Mouse (Mus musculus) neural tube, embryonic 14.5 days (tissue): ENCODE results near the gene Sept9. TPM values are rescaled to one million over a fixed set of nuclear protein-coding genes. Genes with fewer than 3 reads are reported as not detected.

Experiments
- ATAC-seq: fragments of 200-750 bp; cut with Nextera tagmentation; 2 replicates; pipeline ENCODE4 v1.8.0; 2017; ENCODE audit warnings: low read depth, mild to moderate bottlenecking, moderate TSS enrichment, moderate library complexity
- H3K27ac ChIP-seq: fragments of 300-500 bp; sonication (generic); 2 replicates; pipeline ENCODE4 v1.5.1; 2014; ENCODE audit warnings: low read depth, mild to moderate bottlenecking, control low read depth, low read length, moderate library complexity, mixed read lengths
- H3K27me3 ChIP-seq: fragments of 300-500 bp; sonication (generic); 2 replicates; pipeline ENCODE4 v1.6.1; 2014; ENCODE audit warnings: low read length; ENCODE audit not compliant: control insufficient read depth, insufficient read depth
- H3K36me3 ChIP-seq: fragments of 300-500 bp; sonication (generic); 2 replicates; pipeline ENCODE4 v1.6.1; 2014; ENCODE audit warnings: low read length, mixed read lengths; ENCODE audit not compliant: control insufficient read depth, insufficient read depth
- H3K4me1 ChIP-seq: fragments of 300-500 bp; sonication (generic); 2 replicates; pipeline ENCODE4 v1.6.1; 2014; ENCODE audit warnings: low read length; ENCODE audit not compliant: control insufficient read depth, insufficient read depth
- H3K4me2 ChIP-seq: fragments of 300-500 bp; sonication (generic); 2 replicates; pipeline ENCODE4 v1.6.1; 2014; ENCODE audit warnings: mild to moderate bottlenecking, low read depth, low read length, control low read depth
- H3K4me3 ChIP-seq: fragments of 300-500 bp; sonication (generic); 2 replicates; pipeline ENCODE4 v1.5.1; 2014; ENCODE audit warnings: low read depth, low read length, control low read depth, mixed read lengths
- H3K9ac ChIP-seq: fragments of 300-500 bp; sonication (generic); replicated peaks from 2 replicates; pipeline ENCODE4 v1.6.1; 2014; ENCODE audit warnings: low read depth, mild to moderate bottlenecking, control low read depth, low read length, mixed read lengths
- H3K9me3 ChIP-seq: fragments of 300-500 bp; sonication (generic); 2 replicates; pipeline ENCODE4 v1.6.1; 2016; ENCODE audit warnings: low read length; ENCODE audit not compliant: control insufficient read depth
- WGBS: fragments of 180-500 bp; shearing (Covaris S2); extraction: QIAGEN DNeasy Blood & Tissue Kit; methylation state at CpG from one replicate; pipeline ENCODE4 v1.1.7; 2014; 5-methylcytosine and 5-hydroxymethylcytosine counted together
- polyA plus RNA-seq: library from polyadenylated mRNA; unstranded; fragments of >200 nt; fragmentation: Nextera tagmentation; extraction: Ambion mirVana; gene quantifications from 2 replicates; pipeline ENCODE4 v1.2.1, GENCODE M21; 2014

Gene Sept9
- polyA plus RNA-seq, 1 experiment from 2014 or later, result 70.6 TPM

GRCm38 (mm10) chr11:117201846-117202245 is 2.4 kb downstream of the Sept9 start:
- ATAC-seq, result no peak
- WGBS, result 93% methylated on average over 12 of the region's 12 CpGs
- Histone ChIP-seq H3K9ac (no peak overlapping the region), H3K4me2 (no peak overlapping the region), H3K27ac (no peak overlapping the region), H3K4me3 (no peak overlapping the region), H3K4me1 (0 out of 2 replicates have a peak, but pooled peaks cover 4% of the 10 kb centered on the region), H3K36me3 (no peaks in the 10 kb centered on the region), H3K27me3 (peaks cover 25% of the 10 kb centered on the region), H3K9me3 (no peaks in the 10 kb centered on the region)

GRCm38 (mm10) chr11:117204606-117205005 is 5.1 kb downstream of the Sept9 start:
- whole genome bisulfite sequencing, result 94% methylated on average over 8 of the region's 8 CpGs
- Histone ChIP-seq H3K4me1 (0 out of 2 replicates have a peak, but pooled peaks cover 3% of the 10 kb centered on the region), H3K9me3 (no peaks in the 10 kb centered on the region), H3K27me3 (peaks cover 14% of the 10 kb centered on the region), H3K36me3 (no peaks in the 10 kb centered on the region), H3K4me3 (no peak overlapping the region), H3K4me2 (no peak overlapping the region), H3K9ac (no peak overlapping the region), H3K27ac (no peak overlapping the region)
- ATAC-seq, result no peak

GRCm38 (mm10) chr11:117205042-117205441 is 5.6 kb downstream of the Sept9 start:
- no peaks in the 10 kb centered on the region for H3K9me3 ChIP-seq
- ATAC-seq, result no peak
- H3K27me3 ChIP-seq, result peaks cover 10% of the 10 kb centered on the region
- H3K4me1 ChIP-seq, result 0 out of 2 replicates have a peak, but pooled peaks cover 3% of the 10 kb centered on the region
- H3K27ac ChIP-seq, result no peak overlapping the region
- H3K4me2 ChIP-seq, result no peak overlapping the region
- H3K36me3 ChIP-seq, result no peaks in the 10 kb centered on the region
- no peak overlapping the region for H3K4me3 ChIP-seq
- no peak overlapping the region for H3K9ac ChIP-seq
- WGBS, result 92% methylated on average over 6 of the region's 6 CpGs

GRCm38 (mm10) chr11:117205447-117205846 is 6.0 kb downstream of the Sept9 start:
- peaks cover 7% of the 10 kb centered on the region for H3K27me3 ChIP-seq
- H3K27ac ChIP-seq, result no peak overlapping the region
- 0 out of 2 replicates have a peak, but pooled peaks cover 3% of the 10 kb centered on the region for H3K4me1 ChIP-seq
- no peak overlapping the region for H3K4me3 ChIP-seq
- no peaks in the 10 kb centered on the region for H3K9me3 ChIP-seq
- 89% methylated on average over 9 of the region's 9 CpGs for WGBS
- H3K36me3 ChIP-seq, result no peaks in the 10 kb centered on the region
- H3K4me2 ChIP-seq, result no peak overlapping the region
- ATAC-seq, result no peak
- H3K9ac ChIP-seq, result no peak overlapping the region

- no peak overlapping the region for H3K9ac ChIP-seq
- H3K27ac ChIP-seq, result no peak overlapping the region
- WGBS, result 65% methylated on average over 5 of the region's 5 CpGs
- H3K4me1 ChIP-seq, result 0 out of 2 replicates have a peak, but pooled peaks cover 3% of the 10 kb centered on the region
- H3K4me3 ChIP-seq, result no peak overlapping the region
- no peaks in the 10 kb centered on the region for H3K36me3 ChIP-seq
- no peaks in the 10 kb centered on the region for H3K9me3 ChIP-seq
- H3K27me3 ChIP-seq, result no peaks in the 10 kb centered on the region
- H3K4me2 ChIP-seq, result no peak overlapping the region
- no peak for ATAC-seq
These were observed 8.0 kb downstream of the Sept9 start for GRCm38 (mm10) chr11:117207436-117207835.

GRCm38 (mm10) chr11:117208151-117208673 is 8.8 kb downstream of the Sept9 start:
- Histone ChIP-seq H3K4me3 (no peak overlapping the region), H3K9me3 (no peaks in the 10 kb centered on the region), H3K4me2 (no peak overlapping the region), H3K9ac (no peak overlapping the region), H3K36me3 (no peaks in the 10 kb centered on the region), H3K27me3 (no peaks in the 10 kb centered on the region), H3K4me1 (0 out of 2 replicates have a peak, but pooled peaks cover 3% of the 10 kb centered on the region), H3K27ac (no peak overlapping the region)
- 58% methylated on average over 8 of the region's 8 CpGs for WGBS
- no peak for ATAC-seq

- WGBS, result 67% methylated on average over 2 of the region's 2 CpGs
- Histone ChIP-seq H3K36me3 (no peaks in the 10 kb centered on the region), H3K4me2 (no peak overlapping the region), H3K9ac (no peak overlapping the region), H3K27ac (no peak overlapping the region), H3K4me3 (no peak overlapping the region), H3K27me3 (no peaks in the 10 kb centered on the region), H3K4me1 (no peaks in the 10 kb centered on the region), H3K9me3 (no peaks in the 10 kb centered on the region)
- no peak for ATAC-seq
These were observed 17.3 kb downstream of the Sept9 start for GRCm38 (mm10) chr11:117216713-117217112.

- no peak for ATAC-seq
- H3K4me1 ChIP-seq, result no peaks in the 10 kb centered on the region
- no peak overlapping the region for H3K4me2 ChIP-seq
- no peak overlapping the region for H3K4me3 ChIP-seq
- no peaks in the 10 kb centered on the region for H3K27me3 ChIP-seq
- 83% methylated on average over 6 of the region's 6 CpGs for WGBS
- no peaks in the 10 kb centered on the region for H3K9me3 ChIP-seq
- no peak overlapping the region for H3K9ac ChIP-seq
- no peaks in the 10 kb centered on the region for H3K36me3 ChIP-seq
- H3K27ac ChIP-seq, result no peak overlapping the region
These were observed 18.6 kb downstream of the Sept9 start for GRCm38 (mm10) chr11:117218070-117218469.

- H3K9me3 ChIP-seq, result no peaks in the 10 kb centered on the region
- H3K4me3 ChIP-seq, result no peak overlapping the region
- WGBS, result 93% methylated on average over 6 of the region's 6 CpGs
- H3K4me2 ChIP-seq, result no peak overlapping the region
- no peak overlapping the region for H3K9ac ChIP-seq
- no peak for ATAC-seq
- H3K27ac ChIP-seq, result no peak overlapping the region
- H3K4me1 ChIP-seq, result no peaks in the 10 kb centered on the region
- no peaks in the 10 kb centered on the region for H3K36me3 ChIP-seq
- no peaks in the 10 kb centered on the region for H3K27me3 ChIP-seq
These were observed 19.0 kb downstream of the Sept9 start for GRCm38 (mm10) chr11:117218498-117218897.
